Mouse (Mus musculus) kidney, adult 2 months (tissue): ENCODE results near the gene Fbxl17. TPM values are rescaled to one million over a fixed set of nuclear protein-coding genes. Genes with fewer than 3 reads are reported as not detected.

Experiments used
- DNase-seq: peaks from one replicate; pipeline ENCODE4 v3.0.0; 2021
- H3K27ac ChIP-seq: fragments of 200-500 bp; 2 replicates; pipeline ENCODE4 v1.5.1; 2012; ENCODE audit warnings: low read depth, low read length, control low read depth, inconsistent platforms; ENCODE audit not compliant: insufficient read depth
- H3K27me3 ChIP-seq: fragments of 200-500 bp; replicated peaks from 2 replicates; pipeline ENCODE4 v1.6.1; 2012; ENCODE audit warnings: mild to moderate bottlenecking, moderate library complexity, low read length, inconsistent platforms; ENCODE audit not compliant: control insufficient read depth, insufficient read depth
- H3K36me3 ChIP-seq: fragments of 200-500 bp; 2 replicates; pipeline ENCODE4 v1.6.1; 2012; ENCODE audit warnings: mild to moderate bottlenecking, moderate library complexity, low read length, inconsistent platforms; ENCODE audit not compliant: control insufficient read depth, insufficient read depth
- H3K4me1 ChIP-seq: fragments of 200-500 bp; 2 replicates; pipeline ENCODE4 v1.6.1; 2011; ENCODE audit warnings: low read length; ENCODE audit not compliant: control insufficient read depth, insufficient read depth
- H3K4me3 ChIP-seq: fragments of 200-500 bp; 2 replicates; pipeline ENCODE4 v1.5.1; 2011; ENCODE audit warnings: mild to moderate bottlenecking, low read depth, low read length, control low read depth; ENCODE audit not compliant: insufficient read depth
- CTCF ChIP-seq: fragments of 200-500 bp; conservative IDR thresholded peaks from 2 replicates; pipeline ENCODE4 v1.5.1; 2011; ENCODE audit warnings: low read depth, mild to moderate bottlenecking, control low read depth, low read length, moderate library complexity, mixed read lengths; ENCODE audit not compliant: insufficient read depth, insufficient read length
- POLR2A ChIP-seq: fragments of 200-500 bp; IDR thresholded peaks from one replicate; pipeline ENCODE4 v1.6.1; 2011; ENCODE audit warnings: low read depth, low read length, control low read depth
- WGBS: fragments of 180-500 bp; shearing (Covaris S2); methylation state at CpG from one replicate; pipeline ENCODE4 v1.1.7; 2018; 5-methylcytosine and 5-hydroxymethylcytosine counted together
- polyA plus RNA-seq: library from polyadenylated mRNA; depleted of rRNA; stranded (reverse); fragments of >200 nt; gene quantifications from 2 replicates; pipeline ENCODE4 v1.2.3, GENCODE M21; 2012

The Fbxl17 gene
- polyA plus RNA-seq, 1 experiment, result 10.2 TPM

DNA sequence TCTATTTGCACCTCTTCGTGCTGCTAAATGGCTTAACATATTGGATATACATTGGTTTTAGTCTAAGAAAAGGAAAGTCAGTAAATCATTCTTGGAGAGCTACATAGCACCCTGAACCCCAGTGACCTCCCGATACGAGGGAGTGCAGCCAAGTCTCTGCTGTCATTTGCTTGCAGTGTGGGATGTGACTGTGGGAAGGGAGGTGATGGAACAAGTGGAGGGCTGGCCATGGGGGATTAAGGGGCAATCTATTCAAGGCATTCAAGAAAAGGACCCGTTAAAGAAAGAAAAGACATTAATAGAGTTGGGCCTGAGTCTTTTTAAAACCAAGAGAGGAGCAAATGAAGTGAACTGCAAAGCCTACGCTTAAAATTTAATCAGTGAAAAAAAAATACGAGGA, 388.8 kb downstream of the Fbxl17 start:
- Histone ChIP-seq H3K27ac (no peak overlapping the region), H3K36me3 (no peaks in the 10 kb centered on the region), H3K27me3 (no peaks in the 10 kb centered on the region), H3K4me1 (no peaks in the 10 kb centered on the region), H3K4me3 (no peak overlapping the region)
- no peak for DNase-seq
- 47% methylated on average over 6 of the region's 6 CpGs for WGBS
- TF ChIP-seq CTCF, result no peak
- no peak for TF ChIP-seq POLR2A

DNA sequence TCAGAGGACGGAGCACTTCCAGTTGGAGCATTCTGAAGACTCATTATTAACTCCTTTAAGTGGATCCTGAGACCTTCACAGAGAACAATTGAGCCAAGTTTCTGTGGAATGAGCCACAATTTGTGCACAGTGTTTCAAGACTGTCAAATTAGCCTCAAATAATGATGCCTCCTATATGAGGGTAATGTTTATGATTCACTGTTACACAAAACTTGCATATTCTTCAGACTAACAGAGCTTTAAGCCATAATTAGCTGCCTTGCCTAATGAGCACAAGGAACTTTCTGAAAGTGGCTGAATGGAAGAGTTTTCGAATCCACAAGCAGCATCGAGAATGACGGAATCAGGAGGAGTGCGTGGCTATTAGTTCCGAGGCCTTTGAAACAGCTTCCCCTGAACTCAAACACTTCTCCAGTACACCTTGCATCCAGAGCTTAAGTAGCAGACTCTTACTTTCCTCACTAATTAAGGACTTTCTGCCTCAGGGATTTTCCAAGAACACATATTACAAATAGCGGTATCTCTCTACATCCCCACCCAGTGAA, 389.5 kb downstream of the Fbxl17 start:
- Histone ChIP-seq H3K27ac (no peak overlapping the region), H3K27me3 (no peaks in the 10 kb centered on the region), H3K4me1 (no peaks in the 10 kb centered on the region), H3K4me3 (no peak overlapping the region), H3K36me3 (no peaks in the 10 kb centered on the region)
- no peak for DNase-seq
- TF ChIP-seq POLR2A (no peak), CTCF (no peak)
- 95% methylated on average over 7 of the region's 7 CpGs for WGBS

- Histone ChIP-seq H3K27ac (no peak overlapping the region), H3K36me3 (no peaks in the 10 kb centered on the region), H3K27me3 (no peaks in the 10 kb centered on the region), H3K4me1 (no peaks in the 10 kb centered on the region), H3K4me3 (no peak overlapping the region)
- DNase-seq, result no peak
- 97% methylated on average over 5 of the region's 5 CpGs for WGBS
- TF ChIP-seq POLR2A (no peak), CTCF (no peak)
These were observed 391.8 kb downstream of the Fbxl17 start for GRCm38 (mm10) chr17:63108035-63108434.

- Histone ChIP-seq H3K4me3 (no peak overlapping the region), H3K27me3 (no peaks in the 10 kb centered on the region), H3K36me3 (no peaks in the 10 kb centered on the region), H3K27ac (no peak overlapping the region), H3K4me1 (no peaks in the 10 kb centered on the region)
- TF ChIP-seq POLR2A (no peak), CTCF (no peak)
- 90% methylated on average over 4 of the region's 4 CpGs for WGBS
- no peak for DNase-seq
These were observed 392.3 kb downstream of the Fbxl17 start for GRCm38 (mm10) chr17:63107515-63107914.

DNA sequence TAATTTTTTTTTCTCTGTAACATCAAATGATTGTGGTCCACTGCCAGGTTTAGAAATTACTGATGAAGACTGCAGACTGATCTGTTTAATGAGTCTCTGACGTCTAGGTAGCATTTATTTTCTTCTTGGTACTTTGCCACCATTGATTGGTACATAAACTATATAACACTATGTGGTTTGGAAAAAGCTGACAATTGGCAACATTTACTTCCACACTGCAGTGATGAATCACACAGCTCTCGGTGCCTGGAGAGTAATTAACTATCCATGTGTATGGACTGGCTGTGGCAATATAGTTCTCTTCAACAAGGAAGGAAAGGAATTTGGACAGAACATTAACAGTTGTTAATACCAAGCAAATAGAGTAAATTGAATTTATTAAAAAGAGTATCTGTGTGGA, 404.3 kb downstream of the Fbxl17 start:
- Histone ChIP-seq H3K4me3 (no peak overlapping the region), H3K27me3 (no peaks in the 10 kb centered on the region), H3K36me3 (no peaks in the 10 kb centered on the region), H3K4me1 (no peaks in the 10 kb centered on the region), H3K27ac (no peak overlapping the region)
- DNase-seq, result no peak
- WGBS, result 62% methylated on average over 2 of the region's 2 CpGs
- TF ChIP-seq POLR2A (no peak), CTCF (no peak)

- no peak for DNase-seq
- Histone ChIP-seq H3K4me1 (no peaks in the 10 kb centered on the region), H3K4me3 (no peak overlapping the region), H3K27me3 (no peaks in the 10 kb centered on the region), H3K36me3 (no peaks in the 10 kb centered on the region), H3K27ac (no peak overlapping the region)
- 67% methylated on average over 4 of the region's 4 CpGs for WGBS
- TF ChIP-seq POLR2A (no peak), CTCF (no peak)
These were observed 404.8 kb downstream of the Fbxl17 start for GRCm38 (mm10) chr17:63095017-63095416.

GRCm38 (mm10) chr17:63093184-63093583, 406.6 kb downstream of the Fbxl17 start:
- H3K27ac ChIP-seq, result no peak overlapping the region
- H3K36me3 ChIP-seq, result no peaks in the 10 kb centered on the region
- no peaks in the 10 kb centered on the region for H3K27me3 ChIP-seq
- 46% methylated on average over 4 of the region's 4 CpGs for WGBS
- DNase-seq, result no peak
- H3K4me3 ChIP-seq, result no peak overlapping the region
- no peaks in the 10 kb centered on the region for H3K4me1 ChIP-seq
- TF ChIP-seq POLR2A (no peak), CTCF (no peak)
